Mouse (Mus musculus): ENCODE data around the gene Dusp1. TPM values are rescaled to one million over a fixed set of nuclear protein-coding genes. Genes with fewer than 3 reads are reported as not detected.
A peak's percentile ranks its signal among the peaks of the same experiment; 100 is the strongest.

Dusp1 gene
- polyA plus RNA-seq, 1 experiment, result 19.7 TPM

DNA sequence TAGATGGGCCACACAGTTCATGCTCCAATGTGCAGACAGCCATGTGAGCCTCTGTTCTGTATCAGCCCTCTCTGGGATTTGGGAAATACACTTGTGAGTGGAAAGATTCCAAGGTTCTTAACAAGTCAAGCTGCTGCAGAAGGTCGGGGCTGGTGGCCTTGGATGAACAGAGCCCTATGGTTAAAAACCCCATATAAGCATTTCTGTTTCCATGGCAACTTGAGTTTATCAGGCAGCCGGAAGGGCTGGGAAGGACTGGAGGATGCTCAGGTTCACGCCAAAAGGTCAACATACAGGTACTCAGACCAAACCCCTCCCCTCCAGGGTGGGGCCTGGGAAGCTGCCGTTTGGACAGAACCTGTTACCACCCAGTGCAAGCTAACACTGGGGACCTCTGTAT, 97.9 kb downstream of the Dusp1 start:
- H3K4me1 ChIP-seq (ENCODE audit: control insufficient read depth, insufficient read depth, low read length), result no peaks in the 10 kb centered on the region
- TF ChIP-seq CTCF (IDR thresholded peaks at IDR 0.05; ENCODE audit: control insufficient read depth, insufficient read depth, insufficient replicate concordance, low read depth, low read length), result no peak
- no peak for TF ChIP-seq POLR2A (IDR thresholded peaks at IDR 0.05; ENCODE audit: control insufficient read depth, low read depth, low read length)
- H3K27me3 ChIP-seq (ENCODE audit: control insufficient read depth, insufficient read depth, low read length), result no peaks in the 10 kb centered on the region

DNA sequence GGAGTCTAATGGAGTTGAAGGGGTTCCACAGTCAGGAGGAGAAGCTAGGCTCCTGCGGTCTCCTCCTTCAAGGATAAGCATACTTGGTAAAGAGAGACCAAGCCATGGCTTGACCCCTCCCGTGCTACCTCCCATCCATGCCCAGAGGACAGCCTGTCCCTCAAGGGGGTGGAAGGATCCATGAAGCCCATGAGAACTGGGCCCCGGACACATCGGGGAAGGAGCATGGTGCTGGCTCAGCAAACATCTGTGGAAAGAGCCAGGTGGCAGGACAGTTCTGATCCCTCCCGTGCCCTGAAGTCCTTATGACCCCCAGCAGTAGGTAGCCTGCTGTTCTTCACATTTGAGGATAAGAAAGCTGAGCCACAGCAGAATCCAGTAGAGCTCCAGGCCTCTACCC, 98.5 kb downstream of the Dusp1 start:
- TF ChIP-seq POLR2A (IDR thresholded peaks at IDR 0.05; ENCODE audit: control insufficient read depth, low read depth, low read length), result no peak
- no peak for TF ChIP-seq CTCF (IDR thresholded peaks at IDR 0.05; ENCODE audit: control insufficient read depth, insufficient read depth, insufficient replicate concordance, low read depth, low read length)
- H3K36me3 ChIP-seq (ENCODE audit: control insufficient read depth, insufficient read depth, low read length), result no peaks in the 10 kb centered on the region

More for the DNA sequence above, 97.9 kb downstream of the Dusp1 start:
- no peak overlapping the region for H3K4me3 ChIP-seq (ENCODE audit: control insufficient read depth, low read depth, low read length)
- H3K27ac ChIP-seq (ENCODE audit: control insufficient read depth, insufficient read depth, low read depth, low read length), result no peak overlapping the region
- no peaks in the 10 kb centered on the region for H3K36me3 ChIP-seq (ENCODE audit: control insufficient read depth, insufficient read depth, low read length)

DNA sequence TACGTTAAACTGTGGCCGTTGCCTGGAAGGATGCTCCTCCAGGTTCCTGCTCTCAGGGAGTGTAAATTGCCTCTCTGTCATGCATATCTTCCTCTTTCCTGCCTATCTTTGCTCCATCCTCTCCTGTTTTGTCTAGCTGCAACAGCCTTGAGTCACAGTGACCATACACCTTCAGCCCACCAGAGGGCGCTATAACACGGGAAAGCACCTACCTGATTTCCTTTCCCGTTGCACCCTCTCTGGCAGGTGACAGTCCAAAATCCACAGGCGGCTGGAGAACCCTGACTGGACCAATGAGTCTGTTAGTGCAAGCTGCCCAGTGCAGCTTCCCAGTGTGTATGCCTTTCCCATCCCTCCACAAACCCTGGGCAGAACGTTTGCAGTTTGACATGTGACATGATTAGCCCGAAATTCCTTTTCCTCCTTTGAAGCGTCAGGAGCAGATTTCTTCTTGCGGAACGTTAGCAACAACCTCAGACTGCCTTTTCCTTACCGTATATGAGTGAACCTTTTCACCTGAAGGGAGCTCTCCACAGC, 99.2 kb downstream of the Dusp1 start:
- Histone ChIP-seq H3K4me1 (ENCODE audit: control insufficient read depth, insufficient read depth, low read length) (no peaks in the 10 kb centered on the region), H3K36me3 (ENCODE audit: control insufficient read depth, insufficient read depth, low read length) (no peaks in the 10 kb centered on the region), H3K4me3 (ENCODE audit: control insufficient read depth, low read depth, low read length) (no peak overlapping the region), H3K27ac (ENCODE audit: control insufficient read depth, insufficient read depth, low read depth, low read length) (no peak overlapping the region), H3K27me3 (ENCODE audit: control insufficient read depth, insufficient read depth, low read length) (no peaks in the 10 kb centered on the region)
- TF ChIP-seq CTCF (IDR thresholded peaks at IDR 0.05; ENCODE audit: control insufficient read depth, insufficient read depth, insufficient replicate concordance, low read depth, low read length), result peak; percentile 94
- no peak for TF ChIP-seq POLR2A (IDR thresholded peaks at IDR 0.05; ENCODE audit: control insufficient read depth, low read depth, low read length)

More for the DNA sequence above, 98.5 kb downstream of the Dusp1 start:
- H3K27me3 ChIP-seq (ENCODE audit: control insufficient read depth, insufficient read depth, low read length), result no peaks in the 10 kb centered on the region
- no peaks in the 10 kb centered on the region for H3K4me1 ChIP-seq (ENCODE audit: control insufficient read depth, insufficient read depth, low read length)
- H3K4me3 ChIP-seq (ENCODE audit: control insufficient read depth, low read depth, low read length), result no peak overlapping the region
- no peak overlapping the region for H3K27ac ChIP-seq (ENCODE audit: control insufficient read depth, insufficient read depth, low read depth, low read length)

DNA sequence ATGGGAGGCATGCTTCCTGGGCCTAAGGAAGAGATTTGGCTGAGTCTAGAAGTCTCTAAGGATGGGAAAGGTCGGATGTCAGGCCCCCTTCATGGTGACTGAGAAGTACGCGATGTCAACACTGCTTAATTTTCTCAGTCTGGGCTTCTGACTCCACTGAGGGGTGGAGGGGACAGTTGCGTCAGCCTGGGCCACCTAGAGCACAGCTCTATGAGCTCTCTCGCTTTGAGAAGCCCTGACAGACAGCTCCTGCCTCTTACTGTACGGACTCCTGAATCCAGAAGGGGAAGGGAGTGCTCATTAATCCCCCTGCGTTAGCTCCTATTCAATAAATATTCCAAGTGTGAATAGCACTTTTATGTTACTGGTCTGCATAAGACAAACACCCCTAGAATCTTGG, 103.9 kb downstream of the Dusp1 start:
- Histone ChIP-seq H3K27ac (ENCODE audit: control insufficient read depth, insufficient read depth, low read depth, low read length) (no peak overlapping the region), H3K27me3 (ENCODE audit: control insufficient read depth, insufficient read depth, low read length) (no peaks in the 10 kb centered on the region), H3K36me3 (ENCODE audit: control insufficient read depth, insufficient read depth, low read length) (no peaks in the 10 kb centered on the region), H3K4me1 (ENCODE audit: control insufficient read depth, insufficient read depth, low read length) (no peaks in the 10 kb centered on the region), H3K4me3 (ENCODE audit: control insufficient read depth, low read depth, low read length) (no peak overlapping the region)
- TF ChIP-seq CTCF (IDR thresholded peaks at IDR 0.05; ENCODE audit: control insufficient read depth, insufficient read depth, insufficient replicate concordance, low read depth, low read length), result no peak
- no peak for TF ChIP-seq POLR2A (IDR thresholded peaks at IDR 0.05; ENCODE audit: control insufficient read depth, low read depth, low read length)

DNA sequence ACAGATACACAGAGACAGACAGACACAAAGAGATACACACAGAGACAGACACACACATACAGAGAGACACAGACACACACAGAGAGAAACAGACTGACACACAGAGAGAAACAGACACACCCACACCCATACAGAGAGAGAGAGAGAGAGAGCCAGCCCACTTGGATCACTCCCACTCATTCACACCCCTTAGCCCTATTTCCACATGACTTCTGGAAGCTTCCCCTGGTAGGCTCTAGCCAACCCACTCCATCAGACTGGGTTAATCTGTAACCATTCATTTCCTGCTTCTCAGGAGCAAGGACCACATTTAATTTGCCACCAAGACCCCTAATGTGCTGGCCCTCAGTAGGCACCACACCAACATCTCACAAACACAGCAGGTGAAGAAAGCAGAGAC, 104.4 kb downstream of the Dusp1 start:
- TF ChIP-seq CTCF (IDR thresholded peaks at IDR 0.05; ENCODE audit: control insufficient read depth, insufficient read depth, insufficient replicate concordance, low read depth, low read length) (no peak), POLR2A (IDR thresholded peaks at IDR 0.05; ENCODE audit: control insufficient read depth, low read depth, low read length) (no peak)
- Histone ChIP-seq H3K27ac (ENCODE audit: control insufficient read depth, insufficient read depth, low read depth, low read length) (no peak overlapping the region), H3K36me3 (ENCODE audit: control insufficient read depth, insufficient read depth, low read length) (no peaks in the 10 kb centered on the region), H3K4me3 (ENCODE audit: control insufficient read depth, low read depth, low read length) (no peak overlapping the region), H3K27me3 (ENCODE audit: control insufficient read depth, insufficient read depth, low read length) (no peaks in the 10 kb centered on the region), H3K4me1 (ENCODE audit: control insufficient read depth, insufficient read depth, low read length) (no peaks in the 10 kb centered on the region)

Other genes starting within 250 kb of the Dusp1 start
- gene Neurl1b, start 147.3 kb downstream of the Dusp1 start, polyA plus RNA-seq (2012; rRNA removed), result 0.54 and 0.58 TPM in 2 replicates
- 115 and 122 TPM in 2 replicates for gene Ergic1, start 639 bp downstream of the Dusp1 start, polyA plus RNA-seq (2012; rRNA removed)
- gene Atp6v0e, start 101.1 kb upstream of the Dusp1 start, polyA plus RNA-seq (2012; rRNA removed), result 81.1 and 101 TPM in 2 replicates
- gene Crebrf, start 153.5 kb upstream of the Dusp1 start, polyA plus RNA-seq (2012; rRNA removed), result 8.6 and 11.1 TPM in 2 replicates
- gene Bnip1, start 218.9 kb upstream of the Dusp1 start, polyA plus RNA-seq (2012; rRNA removed), result 25.1 and 26.4 TPM in 2 replicates